Mouse (Mus musculus): Measurements from ENCODE around the gene Ghrl.
"Not testable (repeated sequence)": the region's sequence is repeated elsewhere in the genome, so short reads cannot be mapped to it uniquely, and the experiment has no call there.

The Ghrl gene

GRCm38 (mm10) chr6:113696582-113697221, 23.0 kb downstream of the Ghrl start, which contains the start of gene Tatdn2:
Tatdn2 (plus strand) TSS chr6:113697050.
- peak; percentile 95 for DNase-seq (ENCODE audit: extremely low read depth, low read depth)

DNA sequence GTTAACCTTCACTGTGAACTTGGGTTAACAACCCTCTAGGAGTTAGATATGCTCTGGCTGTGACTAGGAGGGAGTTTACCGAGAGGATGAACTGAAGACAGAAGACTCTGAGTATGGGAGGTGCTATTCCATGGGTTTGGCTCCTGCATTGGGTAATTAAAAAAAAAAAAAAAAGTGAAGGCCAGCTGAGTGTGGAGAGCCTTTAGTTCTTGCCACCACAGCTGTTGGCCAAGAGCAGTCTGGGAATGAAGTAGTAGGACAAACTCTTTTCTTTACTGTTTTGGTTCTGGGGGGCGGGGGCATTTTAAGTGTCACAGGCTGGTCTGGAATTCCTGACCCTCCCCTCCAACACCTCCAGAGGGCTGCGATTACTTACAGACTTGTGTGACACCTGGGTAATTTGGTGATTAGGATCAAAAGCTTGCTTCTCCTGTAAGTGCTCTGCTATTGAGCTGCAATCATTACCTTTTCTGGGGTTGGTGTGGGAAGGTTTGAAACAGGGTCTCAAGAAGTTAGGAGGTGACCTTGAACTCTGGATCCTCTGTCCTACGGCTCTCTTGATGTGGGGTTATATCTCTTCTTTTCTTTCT, 23.8 kb downstream of the Ghrl start:
- DNase-seq (ENCODE audit: extremely low read depth, low read depth), result no peak

DNA sequence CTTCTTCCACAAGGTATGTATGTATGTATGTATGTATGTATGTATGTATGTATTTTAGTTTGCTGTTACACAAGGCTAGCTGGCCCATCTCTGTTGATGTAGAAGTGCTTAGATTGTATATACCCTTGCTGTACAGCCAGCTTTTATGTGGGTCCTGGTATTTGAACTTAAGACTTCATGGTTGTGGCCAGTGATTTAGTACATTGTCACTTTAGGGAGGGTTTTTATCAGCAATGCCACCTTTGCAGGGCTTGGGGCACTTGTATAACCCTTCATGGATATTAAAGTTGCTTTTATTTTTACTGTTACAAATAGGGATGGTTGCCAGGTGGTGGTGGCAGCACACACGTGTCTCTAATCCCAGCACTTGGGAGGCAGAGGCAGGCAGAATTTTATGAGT, 24.5 kb downstream of the Ghrl start:
- DNase-seq (ENCODE audit: extremely low read depth, low read depth), result no peak

DNA sequence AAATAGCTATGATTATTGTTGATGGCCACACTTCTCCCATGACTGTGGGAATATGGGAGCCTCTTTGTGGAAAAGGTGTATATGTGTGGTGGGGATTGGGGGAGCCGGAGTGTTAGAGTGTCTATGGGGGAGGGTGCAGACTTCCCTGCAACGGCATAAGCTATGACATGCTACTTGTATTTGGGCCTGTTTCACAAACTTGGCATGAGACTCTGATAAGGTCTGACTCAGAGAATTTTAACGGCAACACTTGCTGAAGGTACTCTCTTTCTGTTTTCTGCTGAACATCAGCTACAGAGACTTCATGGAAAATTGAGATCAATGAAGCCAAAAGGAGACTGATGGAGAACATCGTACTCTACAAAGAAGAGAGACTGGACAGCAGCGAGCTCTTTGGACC, 26.3 kb downstream of the Ghrl start:
- no peak for DNase-seq (ENCODE audit: extremely low read depth, low read depth)

- no peak for DNase-seq (ENCODE audit: extremely low read depth, low read depth)
These were observed 27.0 kb downstream of the Ghrl start for GRCm38 (mm10) chr6:113692661-113693133.

DNA sequence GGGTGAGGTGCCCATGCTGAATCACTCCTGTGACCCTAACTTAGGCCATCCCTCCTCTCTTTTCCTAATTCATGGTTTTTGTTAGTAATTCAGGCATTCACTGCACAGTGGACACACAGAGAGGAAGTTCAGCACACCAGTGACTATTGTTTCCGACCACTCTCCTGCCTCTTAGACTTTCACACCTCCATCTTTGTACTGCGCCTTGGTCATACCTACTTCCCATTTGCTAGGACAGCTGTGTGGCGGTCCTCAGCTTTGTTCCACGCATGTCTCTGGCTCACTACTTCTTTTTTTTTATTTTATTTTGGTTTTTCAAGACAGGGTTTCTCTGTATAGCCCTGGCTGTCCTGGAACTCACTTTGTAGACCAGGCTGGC, 28.6 kb downstream of the Ghrl start:
- DNase-seq (ENCODE audit: extremely low read depth, low read depth), result no peak

GRCm38 (mm10) chr6:113690400-113691083, 29.1 kb downstream of the Ghrl start:
- peak; percentile 54 for DNase-seq (ENCODE audit: extremely low read depth, low read depth)

DNA sequence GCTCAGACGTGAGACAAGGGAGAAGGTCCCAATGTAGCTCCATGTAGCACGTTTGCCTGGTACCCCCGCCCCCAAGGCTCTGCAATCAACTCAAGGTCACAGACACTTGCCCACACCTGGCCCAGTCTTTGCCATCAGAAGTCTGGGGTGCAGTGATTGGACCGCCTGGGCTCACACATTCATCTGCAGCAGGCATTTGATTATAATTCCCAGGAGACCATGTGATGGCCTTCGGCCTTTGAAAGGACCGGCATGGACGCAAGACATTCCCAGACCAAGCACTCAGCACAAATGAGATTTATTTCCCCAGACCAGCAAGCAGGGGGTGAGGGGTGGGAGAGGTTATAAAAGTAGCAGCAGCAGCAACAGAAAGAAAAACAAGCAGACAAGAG, 29.7 kb downstream of the Ghrl start:
- DNase-seq (ENCODE audit: extremely low read depth, low read depth), result no peak

GRCm38 (mm10) chr6:113686551-113687125, 33.0 kb downstream of the Ghrl start:
- DNase-seq (ENCODE audit: extremely low read depth, low read depth), result no peak

DNA sequence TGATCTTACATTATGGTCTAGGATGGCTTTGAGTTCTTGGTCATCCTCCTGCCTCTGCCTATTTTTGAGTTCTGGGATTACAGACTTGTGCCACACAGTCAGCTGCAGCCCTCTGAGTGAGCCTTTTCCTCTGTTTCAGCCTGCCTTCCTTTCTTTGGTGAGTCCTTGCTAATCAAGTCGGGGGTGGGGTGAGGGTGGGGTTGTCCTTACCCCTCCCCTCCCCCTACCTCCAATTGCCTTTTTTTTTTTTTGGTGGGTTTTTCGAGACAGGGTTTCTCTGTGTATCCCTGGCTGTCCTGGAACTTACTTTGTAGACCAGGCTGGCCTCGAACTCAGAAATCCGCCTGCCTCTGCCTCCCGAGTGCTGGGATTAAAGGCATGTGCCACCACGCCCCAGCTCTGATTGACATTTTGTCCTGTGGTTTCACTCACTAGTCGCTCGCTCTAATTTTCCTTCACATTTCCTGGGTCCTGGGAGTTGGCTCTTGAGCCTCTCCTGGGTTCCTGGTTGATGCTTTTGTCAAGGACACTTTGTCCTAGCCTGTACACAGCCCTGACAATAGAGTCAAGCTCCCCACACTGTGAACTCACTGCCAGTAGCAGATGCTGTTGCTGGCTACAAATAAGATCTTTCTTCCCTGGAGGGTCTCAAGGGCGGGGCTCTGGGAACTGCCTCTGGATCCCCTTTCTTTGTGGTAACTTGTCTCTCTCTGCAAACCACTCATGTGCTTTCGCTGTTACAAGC, 36.4 kb downstream of the Ghrl start:
- DNase-seq (ENCODE audit: extremely low read depth, low read depth), result no peak

GRCm38 (mm10) chr6:113681271-113681670, 38.4 kb downstream of the Ghrl start:
- no peak for DNase-seq (ENCODE audit: extremely low read depth, low read depth)

DNA sequence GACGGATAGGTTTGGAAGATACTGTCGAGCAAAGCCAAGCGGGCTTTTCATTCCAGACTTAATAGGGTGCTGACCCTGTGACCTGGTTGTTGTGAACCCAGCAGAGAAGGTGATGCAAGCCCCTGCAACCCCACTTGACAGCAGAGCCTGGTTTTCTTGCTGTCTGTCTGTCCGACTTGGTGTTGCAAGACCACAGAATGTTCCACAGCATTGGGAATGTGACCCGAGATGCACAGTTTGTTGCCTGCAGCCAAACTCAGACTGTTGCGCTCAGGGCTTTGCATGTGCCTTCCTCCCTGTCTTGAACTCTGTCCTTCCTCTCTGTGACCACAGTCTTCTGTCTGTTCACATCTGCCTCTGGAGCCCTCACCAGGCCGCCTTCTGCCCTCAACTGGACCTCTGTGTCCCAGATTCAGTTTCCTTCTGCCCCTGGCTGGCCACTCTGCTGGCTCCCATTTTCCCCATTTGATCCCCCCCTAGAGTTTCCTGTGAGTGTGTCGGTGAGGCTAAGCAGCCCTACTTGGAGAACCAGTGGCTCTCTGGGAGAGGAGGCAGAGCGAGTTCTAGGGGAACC, 39.6 kb downstream of the Ghrl start:
- no peak for DNase-seq (ENCODE audit: extremely low read depth, low read depth)

DNA sequence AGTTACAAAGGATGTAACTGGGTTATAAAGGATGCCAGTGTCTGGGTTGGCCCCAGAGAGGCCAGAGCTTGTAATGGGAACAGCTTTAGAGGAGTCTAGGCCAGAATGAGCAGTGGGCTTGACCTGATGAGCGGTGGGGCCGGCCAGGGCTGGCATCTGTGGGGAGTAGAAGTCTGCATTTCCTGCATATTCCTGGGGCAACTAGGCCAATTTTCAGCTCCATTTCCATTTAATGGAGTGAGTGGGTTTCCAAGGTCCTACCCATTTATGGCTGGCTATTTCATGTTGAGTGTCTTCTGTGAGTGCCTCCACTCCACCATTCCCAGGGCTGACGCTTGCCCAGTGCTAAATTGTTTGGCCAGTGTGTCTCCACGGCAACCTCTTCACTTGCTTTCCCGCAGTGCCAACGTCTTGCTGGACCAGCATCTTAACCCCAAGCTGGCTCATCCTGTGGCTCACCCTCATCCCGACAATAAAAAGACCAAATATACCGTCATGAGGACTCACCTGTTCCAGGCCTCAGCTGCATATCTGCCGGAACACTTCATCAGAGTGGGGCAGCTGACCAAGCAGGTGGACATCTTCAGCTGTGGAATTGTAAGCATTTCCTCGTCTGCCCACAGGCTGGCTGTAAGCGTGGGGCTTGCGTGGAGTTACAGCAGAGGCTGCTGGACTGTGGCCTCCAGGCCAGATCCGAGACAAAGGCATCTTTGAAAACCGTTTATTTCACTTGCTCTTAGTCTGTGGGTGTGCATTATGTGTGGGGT, 41.3 kb downstream of the Ghrl start:
- DNase-seq (ENCODE audit: extremely low read depth, low read depth), result no peak

GRCm38 (mm10) chr6:113677070-113677734, 42.5 kb downstream of the Ghrl start:
- DNase-seq (ENCODE audit: extremely low read depth, low read depth), result no peak

- DNase-seq (ENCODE audit: extremely low read depth, low read depth), result no peak
These were observed 43.7 kb downstream of the Ghrl start for GRCm38 (mm10) chr6:113675991-113676390.

- DNase-seq (ENCODE audit: extremely low read depth, low read depth), result no peak
These were observed 44.4 kb downstream of the Ghrl start for GRCm38 (mm10) chr6:113675234-113675633.

DNA sequence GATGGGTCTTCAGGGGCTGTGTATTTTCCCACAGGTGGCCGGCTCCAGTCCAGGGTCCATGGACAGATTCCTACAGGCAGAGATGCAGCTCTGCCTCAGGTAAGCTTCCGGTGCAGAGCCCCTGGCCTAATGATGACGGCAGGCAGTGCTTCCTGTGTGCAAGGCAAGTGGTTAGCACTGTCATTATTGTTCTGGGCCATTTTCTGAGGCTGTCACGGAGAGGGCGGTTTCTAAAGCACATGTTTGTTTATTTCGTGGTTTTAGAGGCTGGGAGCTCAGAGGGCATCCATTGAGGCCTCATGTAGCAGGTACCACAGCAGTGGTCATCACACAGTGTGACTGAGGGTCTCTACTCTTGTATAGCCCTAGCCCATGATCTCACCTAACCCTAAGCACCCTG, 46.7 kb downstream of the Ghrl start:
- no peak for DNase-seq (ENCODE audit: extremely low read depth, low read depth)

GRCm38 (mm10) chr6:113672029-113672428, 47.7 kb downstream of the Ghrl start:
- DNase-seq (ENCODE audit: extremely low read depth, low read depth), result not testable (repeated sequence)

GRCm38 (mm10) chr6:113669821-113670220, 49.9 kb downstream of the Ghrl start:
- DNase-seq (ENCODE audit: extremely low read depth, low read depth), result no peak

All from MEL-GATA-1-ER (cell line).